Mouse (Mus musculus) heart, postnatal 0 days (tissue): ENCODE measurements at regions not wholly inside any gene's neighbourhood (a gene's known extent, or its start where the extent isn't known, plus 50 kb on each side); places are given as distances from the start of the nearest gene placed in this dataset.

ENCODE experiments used
- CTCF ChIP-seq: IDR thresholded peaks from 2 replicates; pipeline ENCODE4 v1.5.1; 2016; ENCODE audit warnings: antibody characterized with exemption, control low read depth, low read depth
- EP300 ChIP-seq: IDR thresholded peaks from 2 replicates; pipeline ENCODE4 v1.6.1; 2016; ENCODE audit warnings: antibody characterized with exemption, low read depth

GRCm38 (mm10) chr6:147954253-147954652 lies 92.8 kb upstream of the Far2 start:
- TF ChIP-seq CTCF (no peak), EP300 (no peak)
